Mouse (Mus musculus) cortical plate, adult 2 months (tissue): Measurements from ENCODE around the gene Polr3h.

Experiments used
- CTCF ChIP-seq: fragments of 200-500 bp; IDR thresholded peaks from 2 replicates; pipeline ENCODE4 v1.5.1; 2011; ENCODE audit warnings: mild to moderate bottlenecking, control low read depth, low read length; ENCODE audit not compliant: insufficient read depth; ENCODE audit errors: extremely low read depth
- POLR2A ChIP-seq: fragments of 200-500 bp; IDR thresholded peaks from 2 replicates; pipeline ENCODE4 v1.6.1; 2011; ENCODE audit warnings: mild to moderate bottlenecking, low read length, control low read depth; ENCODE audit not compliant: insufficient read depth; ENCODE audit errors: extremely low read depth

DNA sequence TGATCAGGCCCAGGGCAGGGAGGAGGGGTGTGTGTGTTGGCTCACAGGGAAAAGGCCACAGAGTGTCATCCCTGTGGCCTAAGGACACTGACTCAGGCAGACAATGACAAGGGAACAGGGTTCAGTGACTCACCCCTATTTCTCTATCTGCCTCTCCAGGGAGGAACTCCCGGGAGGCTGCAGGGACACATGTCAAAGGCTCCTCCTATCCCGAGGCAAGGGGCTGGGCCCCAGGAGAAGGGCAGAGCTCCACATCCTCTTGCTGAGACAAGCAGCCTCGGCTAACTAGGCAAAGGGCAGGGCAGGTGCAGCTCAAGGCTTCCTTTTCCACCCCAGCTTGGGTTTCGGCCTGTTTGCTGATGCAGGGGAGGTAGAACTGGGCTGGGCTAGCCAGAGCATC lies 80.3 kb downstream of the Polr3h start:
- TF ChIP-seq POLR2A, result no peak
- no peak for TF ChIP-seq CTCF
